Mouse (Mus musculus) embryonic fibroblast, embryonic 13.5 days (primary cell): ENCODE measurements around the gene Pknox1. TPM values are rescaled to one million over a fixed set of nuclear protein-coding genes. Genes with fewer than 3 reads are reported as not detected.

Source experiments
- H3K27ac ChIP-seq: 2 replicates; pipeline ENCODE4 v1.5.1; 2012; ENCODE audit warnings: low read length, control low read depth, inconsistent platforms; ENCODE audit not compliant: insufficient read depth
- H3K4me1 ChIP-seq: 2 replicates; pipeline ENCODE4 v1.6.1; 2011; ENCODE audit warnings: low read length; ENCODE audit not compliant: control insufficient read depth, insufficient read depth
- H3K4me3 ChIP-seq: 2 replicates; pipeline ENCODE4 v1.5.1; 2011; ENCODE audit warnings: mild to moderate bottlenecking, control low read depth, low read length; ENCODE audit not compliant: insufficient read depth
- CTCF ChIP-seq: IDR thresholded peaks from 2 replicates; pipeline ENCODE4 v1.5.1; 2011; ENCODE audit warnings: mild to moderate bottlenecking, control low read depth, low read length, moderate library complexity, borderline replicate concordance; ENCODE audit not compliant: insufficient read depth
- POLR2A ChIP-seq: IDR thresholded peaks from 2 replicates; pipeline ENCODE4 v1.6.1; 2011; ENCODE audit warnings: low read depth, mild to moderate bottlenecking, control low read depth, low read length, moderate library complexity
- polyA plus RNA-seq: library from polyadenylated mRNA; stranded (reverse); fragments of >200 nt; gene quantifications from 2 replicates; pipeline ENCODE4 v1.2.4, GENCODE M21; 2011; ENCODE audit warnings: low read depth; ENCODE audit not compliant: missing spikeins, insufficient read length

Pknox1 gene
- polyA plus RNA-seq, 1 experiment: 16.6 TPM

- no peak for TF ChIP-seq CTCF
- TF ChIP-seq POLR2A: no peak
- H3K4me1 ChIP-seq: no peaks in the 10 kb centered on the region
- H3K27ac ChIP-seq: no peak overlapping the region
- H3K4me3 ChIP-seq: no peak overlapping the region
Measured at GRCm38 (mm10) chr17:31613086-31613755, 48.7 kb downstream of the Pknox1 start.

- Histone ChIP-seq H3K4me1 (no peaks in the 10 kb centered on the region), H3K4me3 (no peak overlapping the region), H3K27ac (no peak overlapping the region)
- no peak for TF ChIP-seq CTCF
- TF ChIP-seq POLR2A: no peak
Measured at GRCm38 (mm10) chr17:31623101-31623500, 58.6 kb downstream of the Pknox1 start.

- no peak overlapping the region for H3K27ac ChIP-seq
- TF ChIP-seq CTCF: no peak
- no peak for TF ChIP-seq POLR2A
- H3K4me1 ChIP-seq: no peaks in the 10 kb centered on the region
- H3K4me3 ChIP-seq: no peak overlapping the region
Measured at GRCm38 (mm10) chr17:31627961-31628360, 63.4 kb downstream of the Pknox1 start.

- no peak overlapping the region for H3K4me3 ChIP-seq
- H3K4me1 ChIP-seq: no peaks in the 10 kb centered on the region
- TF ChIP-seq CTCF: no peak
- TF ChIP-seq POLR2A: no peak
- no peak overlapping the region for H3K27ac ChIP-seq
Measured at GRCm38 (mm10) chr17:31631081-31631800, 66.7 kb downstream of the Pknox1 start.

GRCm38 (mm10) chr17:31633007-31633406 lies 68.5 kb downstream of the Pknox1 start:
- H3K27ac ChIP-seq: no peak overlapping the region
- H3K4me1 ChIP-seq: no peaks in the 10 kb centered on the region
- no peak overlapping the region for H3K4me3 ChIP-seq
- TF ChIP-seq POLR2A: no peak
- no peak for TF ChIP-seq CTCF

- TF ChIP-seq CTCF: no peak
- Histone ChIP-seq H3K27ac (no peak overlapping the region), H3K4me3 (no peak overlapping the region), H3K4me1 (no peaks in the 10 kb centered on the region)
Measured at GRCm38 (mm10) chr17:31634896-31635295, 70.4 kb downstream of the Pknox1 start.

GRCm38 (mm10) chr17:31635781-31636180 lies 71.2 kb downstream of the Pknox1 start:
- Histone ChIP-seq H3K4me3 (no peak overlapping the region), H3K27ac (no peak overlapping the region), H3K4me1 (no peaks in the 10 kb centered on the region)
- no peak for TF ChIP-seq CTCF
- no peak for TF ChIP-seq POLR2A

GRCm38 (mm10) chr17:31636277-31636941 lies 71.9 kb downstream of the Pknox1 start:
- TF ChIP-seq CTCF (no peak), POLR2A (no peak)
- Histone ChIP-seq H3K4me1 (no peaks in the 10 kb centered on the region), H3K27ac (no peak overlapping the region), H3K4me3 (peak overlapping the region; percentile 42)

- peak within 1 kb of the TSS; percentile 42 for H3K4me3 ChIP-seq
- TF ChIP-seq CTCF: no peak
- peak; percentile 79 for TF ChIP-seq POLR2A
- H3K27ac ChIP-seq: no peak within 1 kb of the TSS
- H3K4me1 ChIP-seq: no peaks in the 10 kb centered on the region
Measured at GRCm38 (mm10) chr17:31636942-31637811, 72.6 kb downstream of the Pknox1 start, which contains the start of gene Cbs. Gene Cbs (minus strand): TSS chr17:31637238.
